Mouse (Mus musculus) ES-Bruce4 (cell line): ENCODE measurements around the gene C130032M10Rik. TPM values are rescaled to one million over a fixed set of nuclear protein-coding genes. Genes with fewer than 3 reads are reported as not detected.

Experiments used
- H3K27ac ChIP-seq: 2 replicates; pipeline ENCODE4 v1.5.1; 2012; ENCODE audit warnings: low read length, inconsistent platforms; ENCODE audit not compliant: insufficient read depth
- H3K27me3 ChIP-seq: 2 replicates; pipeline ENCODE4 v1.6.1; 2012; ENCODE audit warnings: mild to moderate bottlenecking, low read length, inconsistent platforms; ENCODE audit not compliant: control insufficient read depth, poor library complexity, insufficient read depth, severe bottlenecking
- H3K36me3 ChIP-seq: 2 replicates; pipeline ENCODE4 v1.6.1; 2012; ENCODE audit warnings: inconsistent platforms, mild to moderate bottlenecking, low read length, moderate library complexity; ENCODE audit not compliant: control insufficient read depth, poor library complexity, insufficient read depth, severe bottlenecking
- H3K4me1 ChIP-seq: one replicate; pipeline ENCODE4 v1.8.1; 2011; ENCODE audit warnings: low read length; ENCODE audit not compliant: control insufficient read depth, insufficient read depth
- H3K4me3 ChIP-seq: 2 replicates; pipeline ENCODE4 v1.5.1; 2011; ENCODE audit warnings: low read depth, mild to moderate bottlenecking, low read length
- H3K9ac ChIP-seq: 2 replicates; pipeline ENCODE4 v1.6.1; 2012; ENCODE audit warnings: low read depth, mild to moderate bottlenecking, inconsistent platforms; ENCODE audit not compliant: poor library complexity, severe bottlenecking
- H3K9me3 ChIP-seq: replicated peaks from 2 replicates; pipeline ENCODE4 v1.6.1; 2012; ENCODE audit warnings: mild to moderate bottlenecking, low read length, inconsistent platforms; ENCODE audit not compliant: control insufficient read depth, poor library complexity, insufficient read depth, severe bottlenecking
- CTCF ChIP-seq: IDR thresholded peaks from one replicate; pipeline ENCODE4 v1.8.1; 2011; ENCODE audit warnings: low read depth, low read length
- EP300 ChIP-seq: IDR thresholded peaks from 2 replicates; pipeline ENCODE4 v1.6.1; 2011; ENCODE audit warnings: low read depth, low read length; ENCODE audit not compliant: insufficient read depth
- POLR2A ChIP-seq: IDR thresholded peaks from one replicate; pipeline ENCODE4 v1.8.1; 2011; ENCODE audit warnings: low read length; ENCODE audit not compliant: insufficient read depth
- polyA plus RNA-seq: library from polyadenylated mRNA; stranded (reverse); fragments of >200 nt; gene quantifications from 2 replicates; pipeline ENCODE4 v1.2.4, GENCODE M21; 2011; ENCODE audit warnings: low read depth; ENCODE audit not compliant: missing spikeins, insufficient read depth, insufficient read length

Gene C130032M10Rik
- not detected in 2 replicates for polyA plus RNA-seq

DNA sequence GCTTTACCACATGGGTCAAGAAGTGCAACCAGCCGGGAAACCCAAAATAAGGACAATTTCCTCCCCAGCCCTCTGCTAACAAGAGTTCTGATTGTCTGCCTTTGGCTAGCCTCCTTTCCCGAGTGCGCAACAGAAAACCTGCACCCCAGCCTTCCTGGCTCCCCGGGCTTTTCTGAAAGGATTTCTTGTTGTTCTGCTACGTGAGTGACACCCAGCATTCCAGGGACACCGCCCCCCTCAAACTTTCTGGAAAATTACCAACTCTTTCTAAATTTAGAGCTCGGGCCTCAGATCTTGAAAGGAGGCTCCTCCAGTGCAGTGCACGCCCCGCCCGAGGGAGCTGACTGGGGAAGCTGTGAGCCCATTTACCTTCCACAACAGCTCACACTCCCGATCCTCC, at the start of gene C130032M10Rik:
Gene C130032M10Rik, plus strand, starts transcription at position 334 of the 400 bp plus-strand sequence.
- no peaks in the 10 kb centered on the region for H3K9me3 ChIP-seq
- peak within 1 kb of the TSS; percentile 91 for H3K27ac ChIP-seq
- peak within 1 kb of the TSS; percentile 14 for H3K4me3 ChIP-seq
- TF ChIP-seq EP300 (no peak), CTCF (no peak), POLR2A (no peak)
- no peaks in the 10 kb centered on the region for H3K27me3 ChIP-seq
- peak within 1 kb of the TSS; percentile 4 for H3K9ac ChIP-seq
- peaks cover 37% of the 10 kb centered on the region for H3K36me3 ChIP-seq
- peaks cover 8% of the 10 kb centered on the region for H3K4me1 ChIP-seq

- Histone ChIP-seq H3K4me1 (no peaks in the 10 kb centered on the region), H3K4me3 (no peak overlapping the region), H3K9me3 (no peaks in the 10 kb centered on the region), H3K27ac (no peak overlapping the region), H3K9ac (no peak overlapping the region), H3K27me3 (no peaks in the 10 kb centered on the region), H3K36me3 (peaks cover 6% of the 10 kb centered on the region; the same call in 1 of the 2 replicates)
- TF ChIP-seq EP300 (no peak), POLR2A (no peak), CTCF (no peak)
Measured at GRCm38 (mm10) chr9:114466871-114467270, 48.6 kb upstream of the C130032M10Rik start.

DNA sequence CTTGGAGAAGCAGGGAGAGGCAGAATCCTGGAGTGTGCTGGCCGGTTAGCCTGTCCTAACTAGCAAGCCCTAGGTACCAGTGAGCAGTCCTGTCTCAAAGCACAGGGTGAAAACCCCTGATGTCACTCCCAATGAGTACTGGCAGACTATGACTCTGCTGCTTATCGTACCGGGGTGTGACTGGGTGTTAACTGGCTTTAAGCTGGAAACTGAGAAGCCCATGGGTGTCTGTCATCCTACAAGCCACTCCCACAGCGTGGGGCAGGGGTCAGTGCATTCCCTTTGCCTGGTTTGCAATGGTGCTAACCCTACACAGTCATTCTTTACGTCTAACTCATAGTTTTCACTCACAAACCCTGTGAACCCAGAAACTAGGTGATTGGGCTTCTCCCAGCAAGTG, 47.3 kb upstream of the C130032M10Rik start:
- Histone ChIP-seq H3K36me3 (peaks cover 6% of the 10 kb centered on the region; the same call in 1 of the 2 replicates), H3K9ac (no peak overlapping the region), H3K27me3 (no peaks in the 10 kb centered on the region), H3K27ac (no peak overlapping the region), H3K4me1 (no peaks in the 10 kb centered on the region), H3K4me3 (no peak overlapping the region), H3K9me3 (no peaks in the 10 kb centered on the region)
- TF ChIP-seq POLR2A (no peak), CTCF (no peak), EP300 (no peak)

DNA sequence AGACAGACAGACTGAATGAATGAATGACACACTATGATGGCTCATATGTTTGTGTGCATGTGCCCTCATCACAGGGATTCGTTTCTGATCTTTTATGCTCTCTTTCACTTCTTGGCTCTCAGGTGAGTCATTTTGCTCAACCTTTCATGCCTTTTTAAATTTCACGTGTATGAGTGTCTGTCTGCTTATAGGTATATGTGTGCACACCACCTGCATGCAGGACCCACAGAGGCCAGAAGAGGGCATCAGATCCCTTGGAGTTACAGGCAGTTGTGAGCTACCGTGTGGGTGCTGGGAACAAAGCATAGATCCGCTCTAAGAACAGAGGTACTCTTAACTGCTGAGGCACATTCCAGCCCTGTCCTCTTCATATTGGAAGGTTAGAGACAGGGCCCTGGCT, 46.8 kb upstream of the C130032M10Rik start:
- peaks cover 6% of the 10 kb centered on the region; the same call in 1 of the 2 replicates for H3K36me3 ChIP-seq
- no peaks in the 10 kb centered on the region for H3K9me3 ChIP-seq
- no peaks in the 10 kb centered on the region for H3K4me1 ChIP-seq
- TF ChIP-seq POLR2A: no peak
- no peak for TF ChIP-seq EP300
- peak; percentile 51 for TF ChIP-seq CTCF
- no peak overlapping the region for H3K27ac ChIP-seq
- no peaks in the 10 kb centered on the region for H3K27me3 ChIP-seq
- no peak overlapping the region for H3K9ac ChIP-seq
- no peak overlapping the region for H3K4me3 ChIP-seq

- no peaks in the 10 kb centered on the region for H3K27me3 ChIP-seq
- TF ChIP-seq CTCF: no peak
- no peak for TF ChIP-seq EP300
- TF ChIP-seq POLR2A: no peak
- no peaks in the 10 kb centered on the region for H3K4me1 ChIP-seq
Measured at GRCm38 (mm10) chr9:114471892-114472291, 43.6 kb upstream of the C130032M10Rik start.

GRCm38 (mm10) chr9:114477019-114477418, 38.5 kb upstream of the C130032M10Rik start:
- Histone ChIP-seq H3K9me3 (no peaks in the 10 kb centered on the region), H3K36me3 (no peaks in the 10 kb centered on the region; the same call in 1 of the 2 replicates), H3K27ac (no peak overlapping the region), H3K9ac (no peak overlapping the region), H3K4me3 (no peak overlapping the region), H3K27me3 (no peaks in the 10 kb centered on the region), H3K4me1 (no peaks in the 10 kb centered on the region)
- TF ChIP-seq POLR2A (no peak), EP300 (no peak), CTCF (no peak)

More at GRCm38 (mm10) chr9:114471892-114472291, 43.6 kb upstream of the C130032M10Rik start:
- Histone ChIP-seq H3K36me3 (no peaks in the 10 kb centered on the region; the same call in 1 of the 2 replicates), H3K9ac (no peak overlapping the region), H3K9me3 (no peaks in the 10 kb centered on the region), H3K27ac (no peak overlapping the region), H3K4me3 (no peak overlapping the region)
